Mouse (Mus musculus): ENCODE measurements around the gene Nup62. TPM values are rescaled to one million over a fixed set of nuclear protein-coding genes. Genes with fewer than 3 reads are reported as not detected.

Nup62 gene
- polyA plus RNA-seq, 1 experiment from 2014 or later = 68.9 TPM

DNA sequence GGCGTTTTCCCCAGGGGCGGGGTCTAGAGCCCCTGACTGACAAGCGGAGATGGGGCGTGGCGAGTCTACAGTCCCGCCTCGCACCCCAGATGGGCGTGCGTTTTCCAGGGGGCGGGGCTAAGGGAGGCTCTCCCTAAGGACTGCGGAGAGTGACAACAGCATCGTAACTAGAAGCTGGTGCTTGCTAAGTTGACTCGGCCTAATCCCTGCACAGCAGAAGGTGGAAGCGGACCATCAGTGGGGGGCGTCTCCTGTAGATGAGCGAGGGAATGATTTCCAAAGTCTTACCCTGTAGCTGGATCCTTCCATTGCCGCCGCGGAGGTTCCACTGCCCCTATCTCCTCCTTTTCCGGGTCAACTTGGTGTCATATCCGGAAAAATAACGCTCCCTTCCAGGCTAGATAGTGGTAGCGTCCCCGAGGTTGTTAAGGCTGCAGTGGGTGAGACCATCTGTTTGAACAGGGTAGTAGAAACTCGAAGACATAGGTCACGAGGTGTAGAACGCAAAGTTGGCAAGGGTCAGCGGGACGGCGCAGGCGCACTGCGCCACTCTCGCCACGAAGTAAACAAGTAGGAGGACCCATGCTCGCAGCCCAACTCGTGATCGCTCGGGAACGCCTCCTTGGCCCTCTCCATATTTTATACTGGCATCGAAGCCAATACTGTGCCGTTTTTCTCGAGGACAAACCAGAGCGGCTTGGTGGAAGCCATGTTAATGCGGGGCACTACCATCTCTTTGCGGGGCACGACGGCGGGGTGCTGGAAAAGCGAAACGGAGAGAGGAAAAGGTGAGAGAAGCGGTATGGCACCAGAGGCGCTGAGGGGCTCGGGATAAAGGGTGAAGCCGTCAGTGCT is 32.9 kb downstream of the Nup62 start, which contains the start of the genes Akt1s1 and Tbc1d17:
TSS of gene Akt1s1 (plus strand) at position 431 of the 855 bp plus-strand sequence.
TSS of gene Tbc1d17 (minus strand) at position 519 of the 855 bp plus-strand sequence.
- Histone ChIP-seq H3K27me3 (ENCODE audit: insufficient read depth, low read length) (no peaks in the 10 kb centered on the region), H3K9me3 (ENCODE audit: low read depth, low read length) (no peaks in the 10 kb centered on the region), H3K9ac (peak within 1 kb of the TSS; percentile 84), H3K4me1 (ENCODE audit: insufficient read depth) (peaks cover 12% of the 10 kb centered on the region), H3K27ac (ENCODE audit: low read depth) (peak within 1 kb of the TSS; percentile 98), H3K4me2 (peak within 1 kb of the TSS; percentile 76), H3K4me3 (ENCODE audit: low read depth, low read length) (peak within 1 kb of the TSS; percentile 83), H3K36me3 (ENCODE audit: insufficient read depth) (peaks cover 53% of the 10 kb centered on the region)
- under 1% methylated on average over 54 of the region's 54 CpGs for WGBS
- DNase-seq (peak; percentile 99), ATAC-seq (ENCODE audit: insufficient read depth) (peak; percentile 84)
- TF ChIP-seq CTCF (IDR thresholded peaks at IDR 0.05; ENCODE audit: low read depth) = no peak

DNA sequence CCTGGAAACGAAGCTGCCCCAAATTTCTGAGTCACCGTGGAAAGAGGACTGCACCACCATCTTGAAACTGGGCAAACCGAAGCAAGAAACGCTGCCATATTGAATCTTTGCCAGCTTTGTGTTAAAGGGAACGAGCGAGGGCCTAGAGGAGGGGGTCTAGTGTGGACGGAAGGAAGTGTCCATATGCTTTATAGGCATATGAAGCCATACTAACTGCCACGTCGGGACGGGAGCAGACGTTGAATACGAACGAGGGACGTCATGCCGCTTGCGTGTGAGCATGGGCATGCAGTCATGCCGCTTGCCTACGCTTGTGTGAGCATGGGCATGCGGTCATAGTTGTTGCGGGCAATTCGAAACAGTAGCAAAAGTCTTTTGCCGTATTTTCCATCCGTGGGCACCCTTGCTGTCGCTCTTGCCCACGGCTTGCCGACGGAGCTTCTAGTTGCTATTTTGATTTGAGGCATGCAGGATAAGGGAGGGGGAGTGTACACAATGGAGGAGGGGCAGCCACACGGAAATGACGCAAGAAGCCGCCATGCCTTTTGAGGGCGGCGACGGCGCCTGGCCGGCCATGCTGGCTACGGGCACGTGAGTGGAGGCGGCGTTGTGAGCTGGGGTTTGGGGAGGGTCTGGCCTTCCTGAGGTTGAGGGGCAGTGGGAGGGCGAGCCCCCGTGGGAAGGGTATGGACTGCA is 33.7 kb downstream of the Nup62 start:
- Histone ChIP-seq H3K4me3 (ENCODE audit: low read depth, low read length) (peak overlapping the region; percentile 83), H3K9ac (peak overlapping the region; percentile 84), H3K4me2 (peak overlapping the region; percentile 76), H3K27me3 (ENCODE audit: insufficient read depth, low read length) (no peaks in the 10 kb centered on the region), H3K36me3 (ENCODE audit: insufficient read depth) (peaks cover 48% of the 10 kb centered on the region), H3K9me3 (ENCODE audit: low read depth, low read length) (no peaks in the 10 kb centered on the region), H3K4me1 (ENCODE audit: insufficient read depth) (peaks cover 17% of the 10 kb centered on the region), H3K27ac (ENCODE audit: low read depth) (peak overlapping the region; percentile 98)
- under 1% methylated on average over 41 of the region's 41 CpGs for WGBS
- DNase-seq = peak; percentile 96
- ATAC-seq (ENCODE audit: insufficient read depth) = peak; percentile 60
- TF ChIP-seq CTCF (IDR thresholded peaks at IDR 0.05; ENCODE audit: low read depth) = no peak

DNA sequence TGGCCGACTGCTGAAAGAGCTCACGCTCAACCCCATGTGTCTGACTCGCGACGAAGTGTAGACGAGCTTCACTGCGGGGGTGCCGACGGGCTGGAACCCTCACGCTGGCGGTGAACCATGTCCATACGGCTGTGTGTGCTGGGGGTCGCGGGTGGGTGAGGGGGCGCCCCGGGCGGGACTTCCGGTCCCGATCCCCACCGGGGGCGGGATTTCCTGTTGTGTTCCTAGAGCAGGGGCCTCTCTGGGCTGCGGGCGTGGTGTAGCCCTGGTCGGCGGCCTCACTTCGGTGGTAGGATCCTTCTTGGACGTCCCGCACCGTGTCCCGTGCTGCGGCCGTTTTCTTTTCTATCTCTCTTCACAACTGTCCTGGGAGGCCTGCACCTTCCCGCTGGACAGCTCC is 34.3 kb downstream of the Nup62 start:
- Histone ChIP-seq H3K9ac (peak overlapping the region; percentile 84), H3K4me2 (peak overlapping the region; percentile 76), H3K4me1 (ENCODE audit: insufficient read depth) (peaks cover 22% of the 10 kb centered on the region), H3K9me3 (ENCODE audit: low read depth, low read length) (no peaks in the 10 kb centered on the region), H3K27ac (ENCODE audit: low read depth) (peak overlapping the region; percentile 98), H3K27me3 (ENCODE audit: insufficient read depth, low read length) (no peaks in the 10 kb centered on the region), H3K36me3 (ENCODE audit: insufficient read depth) (peaks cover 42% of the 10 kb centered on the region), H3K4me3 (ENCODE audit: low read depth, low read length) (peak overlapping the region; percentile 83)
- ATAC-seq (ENCODE audit: insufficient read depth) (peak; percentile 52), DNase-seq (peak; percentile 90)
- under 1% methylated on average over 33 of the region's 33 CpGs for WGBS
- no peak for TF ChIP-seq CTCF (IDR thresholded peaks at IDR 0.05; ENCODE audit: low read depth)

DNA sequence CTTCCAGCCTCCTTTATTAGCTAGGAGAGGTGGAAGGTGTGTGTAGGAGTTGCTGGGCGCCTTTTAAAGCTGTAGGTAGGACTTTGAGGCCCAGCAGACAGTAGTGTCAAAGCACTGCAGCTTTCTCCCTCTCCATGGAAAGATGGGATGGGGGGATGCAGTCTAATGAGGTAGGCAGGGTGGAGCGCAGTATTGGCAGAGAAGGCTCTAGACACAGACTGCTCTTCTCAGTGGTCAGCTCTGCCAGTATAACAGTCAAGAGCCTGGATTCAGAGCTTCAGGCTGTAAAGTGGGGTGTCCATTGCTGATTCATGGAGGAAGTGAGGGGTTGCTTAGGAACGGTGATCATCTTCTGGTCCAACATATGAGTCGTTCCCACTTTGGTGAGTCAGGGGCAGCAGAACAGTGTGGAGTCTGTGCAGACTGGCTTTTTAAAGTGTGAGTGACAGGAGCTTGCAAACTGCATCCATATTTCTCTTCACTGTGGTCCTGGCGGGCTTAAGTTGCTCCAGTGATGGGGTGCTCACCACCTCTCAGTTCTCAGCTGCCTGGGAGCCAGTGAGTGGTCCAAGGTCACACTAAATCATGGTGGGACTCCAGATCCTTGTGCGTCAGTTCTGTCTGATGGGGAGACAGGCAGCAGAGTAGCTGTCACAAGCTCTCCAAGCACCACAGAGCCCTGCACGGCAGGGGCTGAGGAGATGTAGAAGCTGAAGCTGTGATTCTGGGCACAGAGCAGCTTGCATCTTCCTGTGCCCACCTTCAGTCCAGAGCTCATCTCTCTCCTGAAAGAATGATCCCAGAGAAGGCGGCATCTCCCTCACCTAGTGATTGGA is 35.1 kb downstream of the Nup62 start:
- no peak for ATAC-seq (ENCODE audit: insufficient read depth)
- DNase-seq = no peak
- H3K27ac ChIP-seq (ENCODE audit: low read depth) = peak overlapping the region; percentile 98; the same call in 1 of the 2 replicates
- TF ChIP-seq CTCF (IDR thresholded peaks at IDR 0.05; ENCODE audit: low read depth) = no peak
- H3K9ac ChIP-seq = peak overlapping the region; percentile 84
- H3K9me3 ChIP-seq (ENCODE audit: low read depth, low read length) = no peaks in the 10 kb centered on the region
- peaks cover 33% of the 10 kb centered on the region for H3K36me3 ChIP-seq (ENCODE audit: insufficient read depth)
- peak overlapping the region; percentile 76 for H3K4me2 ChIP-seq
- H3K4me1 ChIP-seq (ENCODE audit: insufficient read depth) = peaks cover 24% of the 10 kb centered on the region
- no peaks in the 10 kb centered on the region for H3K27me3 ChIP-seq (ENCODE audit: insufficient read depth, low read length)
- WGBS = 74% methylated on average over 8 of the region's 8 CpGs
- peak overlapping the region; percentile 83 for H3K4me3 ChIP-seq (ENCODE audit: low read depth, low read length)

DNA sequence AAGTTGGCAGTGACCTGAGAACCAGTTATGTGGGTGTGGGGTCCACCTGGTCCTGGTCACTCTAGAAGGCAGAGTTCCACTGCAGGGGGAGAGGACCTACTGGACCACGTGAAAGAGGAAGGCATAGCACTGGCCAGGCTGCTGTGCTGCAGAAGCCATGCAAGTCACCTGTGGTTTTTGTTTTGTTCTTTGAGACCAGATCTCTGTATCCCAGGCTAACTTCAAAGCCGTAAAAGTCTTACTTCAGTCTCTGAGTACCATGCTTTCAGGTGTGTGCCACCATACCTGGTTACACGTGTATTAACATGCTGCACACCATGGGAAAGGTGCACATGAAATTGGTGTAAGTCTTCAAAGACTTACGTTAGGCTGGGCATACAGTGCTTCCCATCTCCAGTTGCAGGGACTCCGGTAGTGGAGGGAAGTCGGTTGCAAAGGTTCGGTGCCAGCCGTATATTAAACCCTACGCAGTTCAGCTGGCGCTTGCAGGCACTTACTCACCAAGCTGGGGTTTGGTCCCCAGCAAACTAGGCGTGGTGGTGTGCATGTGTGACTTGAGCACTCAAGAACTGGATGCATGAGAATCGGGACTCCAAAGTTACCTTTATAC is 35.8 kb downstream of the Nup62 start:
- ATAC-seq (ENCODE audit: insufficient read depth) (no peak), DNase-seq (no peak)
- H3K9me3 ChIP-seq (ENCODE audit: low read depth, low read length) = no peaks in the 10 kb centered on the region
- H3K4me2 ChIP-seq = peak overlapping the region; percentile 76; the same call in 1 of the 2 replicates
- no peaks in the 10 kb centered on the region for H3K27me3 ChIP-seq (ENCODE audit: insufficient read depth, low read length)
- peaks cover 28% of the 10 kb centered on the region for H3K4me1 ChIP-seq (ENCODE audit: insufficient read depth)
- H3K4me3 ChIP-seq (ENCODE audit: low read depth, low read length) = no peak overlapping the region
- WGBS = 91% methylated on average over 12 of the region's 12 CpGs
- no peak overlapping the region for H3K27ac ChIP-seq (ENCODE audit: low read depth)
- no peak for TF ChIP-seq CTCF (IDR thresholded peaks at IDR 0.05; ENCODE audit: low read depth)
- no peak overlapping the region for H3K9ac ChIP-seq
- peaks cover 26% of the 10 kb centered on the region; the same call in 1 of the 2 replicates for H3K36me3 ChIP-seq (ENCODE audit: insufficient read depth)
